In the genomic region with DNA sequence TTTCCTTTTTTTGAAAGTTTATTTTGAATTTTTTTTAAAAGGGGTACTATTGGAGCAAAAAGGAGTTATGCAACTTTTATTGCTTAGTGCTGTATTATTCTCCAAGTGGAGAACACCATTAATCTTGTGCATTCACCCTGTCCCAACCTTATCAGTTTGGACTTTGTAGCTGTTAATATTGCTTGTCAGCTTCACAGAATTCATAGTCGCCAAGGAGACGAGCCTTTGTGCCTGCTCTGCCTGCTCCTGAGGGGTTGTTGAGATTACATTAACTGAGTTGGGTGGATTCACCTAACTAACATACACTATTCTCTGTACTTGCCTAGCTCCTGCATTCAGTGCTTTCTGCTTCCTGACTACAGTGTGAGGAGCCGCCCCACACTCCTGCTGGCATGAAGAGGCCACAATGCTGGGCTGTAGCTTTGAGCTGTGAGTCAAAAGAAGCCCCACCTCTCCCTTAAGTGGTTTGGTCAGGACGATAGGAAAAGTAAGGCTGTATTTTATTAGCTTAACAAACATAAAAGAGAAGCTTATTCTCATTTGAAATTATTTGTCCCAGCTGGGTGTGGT, we compare ENCODE assay signal across 19 mouse cellular contexts. TPM values are rescaled to one million over a fixed set of nuclear protein-coding genes. Genes with fewer than 3 reads are reported as not detected.
"Had no signal": no experiment of that assay in that cellular context is flagged by ENCODE, and none has a peak within 500 bp of the region (broad histone marks: within the 10 kb centered on the region; RNA-seq: fewer than 3 reads in every experiment).

No protein-coding gene starts in this region.

- H3K4me1 ChIP-seq: limb, embryonic 12.5 days; liver, embryonic 13.5 days; midbrain, embryonic 13.5 days; neural tube, embryonic 15.5 days had no signal

- H3K4me3 ChIP-seq: layer of hippocampus, adult 2 months; limb, embryonic 12.5 days; liver, embryonic 13.5 days; midbrain, embryonic 13.5 days; neural tube, embryonic 15.5 days had no signal

- H3K9ac ChIP-seq: limb, embryonic 12.5 days; liver, embryonic 13.5 days; liver, postnatal 0 days; midbrain, embryonic 13.5 days; neural tube, embryonic 15.5 days had no signal

- DNase-seq: kidney, adult 11 months; kidney, postnatal 10 days; kidney, postnatal 4 days; liver; liver, embryonic 13.5 days; liver, postnatal 0 days; right cerebral cortex, adult 18-20 months; right cerebral cortex, postnatal 25 days; spleen, adult 18-20 months; thymus, postnatal 4 days had no signal

- H3K27me3 ChIP-seq: limb, embryonic 12.5 days; liver, embryonic 13.5 days; midbrain, embryonic 13.5 days; neural tube, embryonic 15.5 days had no signal

- H3K27ac ChIP-seq: layer of hippocampus, adult 2 months; limb, embryonic 12.5 days; liver, embryonic 13.5 days; midbrain, embryonic 13.5 days; neural tube, embryonic 15.5 days had no signal

- H3K36me3 ChIP-seq: limb, embryonic 12.5 days; liver, embryonic 13.5 days; midbrain, embryonic 13.5 days; neural tube, embryonic 15.5 days had no signal

- ATAC-seq: liver, postnatal 0 days; midbrain, embryonic 13.5 days had no signal

- H3K4me2 ChIP-seq: limb, embryonic 12.5 days; liver, embryonic 13.5 days; midbrain, embryonic 13.5 days; neural tube, embryonic 15.5 days had no signal

- H3K9me3 ChIP-seq: limb, embryonic 12.5 days; liver, embryonic 13.5 days; midbrain, embryonic 13.5 days; neural tube, embryonic 15.5 days had no signal

RNA-seq across cellular contexts. Expression of a gene that starts 50.7 kb away (rescaled TPM):
- polyA plus RNA-seq: kidney, embryonic 14.5 days; limb, embryonic 12.5 days; liver, embryonic 13.5 days; liver, postnatal 0 days; lung, embryonic 16.5 days; midbrain, embryonic 13.5 days; midbrain, postnatal 0 days; neural tube, embryonic 11.5 days; neural tube, embryonic 15.5 days; testis, adult 2 months had no signal
